Mouse (Mus musculus): ENCODE measurements around the gene Mrps11.

Gene Mrps11

GRCm38 (mm10) chr7:78782639-78783581 is at the start of gene Mrps11, which contains the start of gene Mrpl46:
Gene Mrps11 (plus strand): TSS chr7:78783119.
Gene Mrpl46 (minus strand): TSS chr7:78783531.
- peak; percentile 86 for DNase-seq

GRCm38 (mm10) chr7:78737196-78737595 is 45.7 kb upstream of the Mrps11 start:
- DNase-seq = no peak

GRCm38 (mm10) chr7:78737614-78738210 is 45.2 kb upstream of the Mrps11 start, which contains the start of gene Ntrk3:
Gene Ntrk3 (minus strand): TSS chr7:78738012.
- DNase-seq = no peak

GRCm38 (mm10) chr7:78739351-78740000 is 43.4 kb upstream of the Mrps11 start:
- no peak for DNase-seq

- DNase-seq = no peak
Observed at GRCm38 (mm10) chr7:78743731-78744385, 39.1 kb upstream of the Mrps11 start.

- no peak for DNase-seq
Observed at GRCm38 (mm10) chr7:78752961-78753360, 30.0 kb upstream of the Mrps11 start.

- no peak for DNase-seq
Observed at GRCm38 (mm10) chr7:78753752-78754457, 29.0 kb upstream of the Mrps11 start.

GRCm38 (mm10) chr7:78754458-78755000 is 28.4 kb upstream of the Mrps11 start:
- no peak for DNase-seq

GRCm38 (mm10) chr7:78763801-78764200 is 19.1 kb upstream of the Mrps11 start:
- no peak for DNase-seq

GRCm38 (mm10) chr7:78765215-78765631 is 17.7 kb upstream of the Mrps11 start:
- peak; percentile 37 for DNase-seq

GRCm38 (mm10) chr7:78766019-78766683 is 16.8 kb upstream of the Mrps11 start:
- DNase-seq = peak; percentile 90

- DNase-seq = no peak
Observed at GRCm38 (mm10) chr7:78767929-78768531, 14.9 kb upstream of the Mrps11 start.

- no peak for DNase-seq
Observed at GRCm38 (mm10) chr7:78769075-78769652, 13.8 kb upstream of the Mrps11 start.

- DNase-seq = no peak
Observed at GRCm38 (mm10) chr7:78770936-78771335, 12.0 kb upstream of the Mrps11 start.

GRCm38 (mm10) chr7:78778741-78779140 is 4.2 kb upstream of the Mrps11 start:
- no peak for DNase-seq

GRCm38 (mm10) chr7:78785906-78786305 is 3.0 kb downstream of the Mrps11 start:
- DNase-seq = no peak

- no peak for DNase-seq
Observed at GRCm38 (mm10) chr7:78787793-78788380, 5.0 kb downstream of the Mrps11 start.

- DNase-seq = peak; percentile 53
Observed at GRCm38 (mm10) chr7:78791359-78792222, 8.7 kb downstream of the Mrps11 start.
